Mouse (Mus musculus) MEL (cell line): ENCODE data around the gene Baiap2. TPM values are rescaled to one million over a fixed set of nuclear protein-coding genes. Genes with fewer than 3 reads are reported as not detected.

ENCODE experiments used
- DNase-seq: peaks from one replicate; pipeline ENCODE4 v3.0.0; 2011; ENCODE audit warnings: low read depth, low spot score
- H3K27ac ChIP-seq: 2 replicates; pipeline ENCODE4 v1.5.1; 2012; ENCODE audit warnings: low read depth, mild to moderate bottlenecking, control low read depth, low read length, moderate library complexity; ENCODE audit not compliant: control insufficient read depth
- H3K27me3 ChIP-seq, 2 experiments: fragments of 150-350 bp in 1 of 2; sonication (generic) in 1 of 2; 2 replicates each; pipeline ENCODE4 v1.6.1; 2012; ENCODE audit warnings: low read length in 2 of 2, mild to moderate bottlenecking in 2 of 2, improper control_type of control experiment in 1 of 2, moderate library complexity in 1 of 2; ENCODE audit not compliant: insufficient read depth in 2 of 2, control insufficient read depth in 1 of 2
- H3K36me3 ChIP-seq, 2 experiments: 2 replicates each; pipeline ENCODE4 v1.6.1; 2012 to 2014; ENCODE audit warnings: low read length in 2 of 2, improper control_type of control experiment in 1 of 2, inconsistent platforms in 1 of 2, mild to moderate bottlenecking in 1 of 2; ENCODE audit not compliant: insufficient read depth in 2 of 2, control insufficient read depth in 1 of 2
- H3K4me1 ChIP-seq, 2 experiments: fragments of 150-350 bp in 1 of 2; sonication (generic) in 1 of 2; 2 replicates each; pipeline ENCODE4 v1.6.1; 2012; ENCODE audit warnings: low read length in 2 of 2, improper control_type of control experiment in 1 of 2, mild to moderate bottlenecking in 1 of 2; ENCODE audit not compliant: insufficient read depth in 2 of 2, control insufficient read depth in 1 of 2
- H3K4me3 ChIP-seq, 2 experiments: fragments of 150-350 bp in 1 of 2; sonication (generic) in 1 of 2; 2 replicates each; pipeline ENCODE4 v1.5.1; 2012; ENCODE audit warnings: low read depth in 2 of 2, low read length in 2 of 2, mild to moderate bottlenecking in 2 of 2, moderate library complexity in 2 of 2, control low read depth in 1 of 2, improper control_type of control experiment in 1 of 2; ENCODE audit not compliant: control insufficient read depth in 1 of 2, insufficient read depth in 1 of 2
- H3K79me2 ChIP-seq: 2 replicates; pipeline ENCODE4 v1.6.1; 2012; ENCODE audit warnings: mild to moderate bottlenecking, low read length, moderate library complexity; ENCODE audit not compliant: control insufficient read depth, poor library complexity, insufficient read depth
- H3K9ac ChIP-seq: 2 replicates; pipeline ENCODE4 v1.6.1; 2012; ENCODE audit warnings: low read depth, mild to moderate bottlenecking, control low read depth, low read length, moderate library complexity; ENCODE audit not compliant: control insufficient read depth, poor library complexity, severe bottlenecking
- H3K9me3 ChIP-seq: fragments of 150-350 bp; sonication (generic); replicated peaks from 2 replicates; pipeline ENCODE4 v1.6.1; 2012; ENCODE audit warnings: mild to moderate bottlenecking, low read length, improper control_type of control experiment, moderate library complexity; ENCODE audit not compliant: insufficient read depth
- CHD1 ChIP-seq: IDR thresholded peaks from 2 replicates; pipeline ENCODE4 v1.6.1; 2012; ENCODE audit warnings: low read depth, mild to moderate bottlenecking, inconsistent platforms, low read length, improper control_type of control experiment
- ELF1 ChIP-seq: IDR thresholded peaks from 2 replicates; pipeline ENCODE4 v1.6.1; 2014; ENCODE audit warnings: low read depth, mild to moderate bottlenecking, inconsistent platforms, low read length, improper control_type of control experiment, moderate library complexity
- ETS1 ChIP-seq: IDR thresholded peaks from 2 replicates; pipeline ENCODE4 v1.6.1; 2012; ENCODE audit warnings: low read depth, mild to moderate bottlenecking, inconsistent platforms, low read length, improper control_type of control experiment, moderate library complexity
- GATA1 ChIP-seq: IDR thresholded peaks from 2 replicates; pipeline ENCODE4 v1.6.1; 2011; ENCODE audit warnings: low read depth, low read length, improper control_type of control experiment
- HCFC1 ChIP-seq: IDR thresholded peaks from 2 replicates; pipeline ENCODE4 v1.6.1; 2012; ENCODE audit warnings: low read depth, mild to moderate bottlenecking, inconsistent platforms, low read length, improper control_type of control experiment, moderate library complexity
- MEF2A ChIP-seq: IDR thresholded peaks from 2 replicates; pipeline ENCODE4 v1.6.1; 2014; ENCODE audit warnings: low read depth, mild to moderate bottlenecking, inconsistent platforms, low read length, improper control_type of control experiment; ENCODE audit not compliant: poor library complexity, insufficient replicate concordance, severe bottlenecking; ENCODE audit errors: extremely low read depth
- RAD21 ChIP-seq: IDR thresholded peaks from 2 replicates; pipeline ENCODE4 v1.6.1; 2011; ENCODE audit warnings: mild to moderate bottlenecking, low read depth, low read length, improper control_type of control experiment
- RCOR1 ChIP-seq: IDR thresholded peaks from 2 replicates; pipeline ENCODE4 v1.6.1; 2012; ENCODE audit warnings: low read depth, mild to moderate bottlenecking, inconsistent platforms, low read length, improper control_type of control experiment
- TBP ChIP-seq: IDR thresholded peaks from 2 replicates; pipeline ENCODE4 v1.8.0; 2011; ENCODE audit warnings: low read depth, low read length, improper control_type of control experiment
- UBTF ChIP-seq: IDR thresholded peaks from 2 replicates; pipeline ENCODE4 v1.6.1; 2012; ENCODE audit warnings: low read depth, mild to moderate bottlenecking, inconsistent platforms, low read length, improper control_type of control experiment, moderate library complexity, borderline replicate concordance; ENCODE audit not compliant: insufficient read depth
- USF2 ChIP-seq, 2 experiments: IDR thresholded peaks; 2 replicates each; pipeline ENCODE4 v1.6.1; 2011 to 2012; ENCODE audit warnings: improper control_type of control experiment in 2 of 2, low read length in 2 of 2, borderline replicate concordance in 1 of 2, inconsistent platforms in 1 of 2, low read depth in 1 of 2, mild to moderate bottlenecking in 1 of 2; ENCODE audit not compliant: insufficient read depth in 1 of 2
- polyA plus RNA-seq, 2 experiments: library from polyadenylated mRNA; stranded (reverse) in 1 of 2; unstranded in 1 of 2; fragments of >175 nt in 1 of 2; fragments of >200 nt in 1 of 2; gene quantifications; 2 replicates each; pipeline versions ENCODE4 v1.2.1 to v1.2.4; 2012; ENCODE audit warnings: low replicate concordance in 2 of 2, low read depth in 1 of 2; ENCODE audit not compliant: insufficient read length in 2 of 2, insufficient read depth in 1 of 2, missing spikeins in 1 of 2
- total RNA-seq: library from RNA; depleted of rRNA; stranded (reverse); fragments of 300-350 nt; gene quantifications from 2 replicates; pipeline ENCODE4 v1.2.3, GENCODE M21; 2012

Baiap2 gene
- total and polyA plus RNA-seq, 3 experiments = 27.5 to 31.3 TPM; not detected in 1

- Histone ChIP-seq H3K4me3 (no peak overlapping the region), H3K9ac (no peak overlapping the region), H3K36me3 (no peaks in the 10 kb centered on the region; a peak in 1 of 4 replicates), H3K9me3 (no peaks in the 10 kb centered on the region), H3K79me2 (no peaks in the 10 kb centered on the region), H3K27me3 (no peaks in the 10 kb centered on the region), H3K4me1 (no peaks in the 10 kb centered on the region)
- DNase-seq = peak; percentile 18
- TF ChIP-seq MEF2A = no peak
- TF ChIP-seq, all 39 proteins: peak for 0
- H3K27ac ChIP-seq = no peak overlapping the region
These were observed 40.6 kb downstream of the Baiap2 start for GRCm38 (mm10) chr11:119983151-119983550.

- Histone ChIP-seq H3K27ac (no peak overlapping the region), H3K27me3 (no peaks in the 10 kb centered on the region), H3K36me3 (no peaks in the 10 kb centered on the region; a peak in 1 of 4 replicates), H3K4me1 (peaks cover 0 to 3% of the 10 kb centered on the region in 2 experiments; a peak in 1 of 4 replicates), H3K9me3 (no peaks in the 10 kb centered on the region), H3K4me3 (no peak overlapping the region), H3K79me2 (no peaks in the 10 kb centered on the region), H3K9ac (no peak overlapping the region)
- DNase-seq = no peak
- TF ChIP-seq ELF1 = no peak
- no peak for TF ChIP-seq TBP
- no peak for TF ChIP-seq RAD21
- 0 out of 4 replicates have a peak, but pooled peaks of 1 of the 2 experiments have one; percentile 9 for TF ChIP-seq USF2 (IDR thresholded peaks at IDR 0.05; ENCODE audit: borderline replicate concordance in 1 of 2, insufficient read depth in 1 of 2, low read depth in 1 of 2, low read length in 2 of 2)
These were observed 44.3 kb downstream of the Baiap2 start for GRCm38 (mm10) chr11:119986751-119987425.

- no peak overlapping the region for H3K9ac ChIP-seq
- H3K4me1 ChIP-seq = peaks cover 0 to 3% of the 10 kb centered on the region in 2 experiments; a peak in 1 of 4 replicates
- H3K36me3 ChIP-seq = no peaks in the 10 kb centered on the region; a peak in 1 of 4 replicates
- H3K9me3 ChIP-seq = no peaks in the 10 kb centered on the region
- H3K79me2 ChIP-seq = no peaks in the 10 kb centered on the region
- H3K27ac ChIP-seq = no peak overlapping the region
- TF ChIP-seq GATA1 (no peak), UBTF (no peak), RCOR1 (no peak), ETS1 (no peak), HCFC1 (no peak), CHD1 (no peak)
- H3K27me3 ChIP-seq = no peaks in the 10 kb centered on the region
- DNase-seq = peak; percentile 15
- H3K4me3 ChIP-seq = no peak overlapping the region
These were observed 45.3 kb downstream of the Baiap2 start for GRCm38 (mm10) chr11:119987876-119988275.
